Mouse (Mus musculus): ENCODE results near the gene Ptprd. TPM values are rescaled to one million over a fixed set of nuclear protein-coding genes. Genes with fewer than 3 reads are reported as not detected.

The Ptprd gene
- polyA plus RNA-seq, 1 experiment from 2014 or later, result 15.9 TPM

GRCm38 (mm10) chr4:76660146-76660545 lies 1551.6 kb downstream of the Ptprd start:
- no peak for ATAC-seq (ENCODE audit: borderline replicate concordance, extremely low read depth, low FRiP score, low TSS enrichment)
- H3K4me1 ChIP-seq, result no peaks in the 10 kb centered on the region
- H3K27ac ChIP-seq, result no peak overlapping the region
- no peak overlapping the region for H3K4me3 ChIP-seq
- no peaks in the 10 kb centered on the region for H3K9me3 ChIP-seq
- no peak overlapping the region for H3K4me2 ChIP-seq
- H3K27me3 ChIP-seq, result peaks cover 41% of the 10 kb centered on the region
- H3K36me3 ChIP-seq, result no peaks in the 10 kb centered on the region
- WGBS, result 45% methylated on average over 2 of the region's 2 CpGs
- H3K9ac ChIP-seq, result no peak overlapping the region

GRCm38 (mm10) chr4:76656734-76657133 lies 1555.0 kb downstream of the Ptprd start:
- no peak for ATAC-seq (ENCODE audit: borderline replicate concordance, extremely low read depth, low FRiP score, low TSS enrichment)
- Histone ChIP-seq H3K4me2 (no peak overlapping the region), H3K36me3 (no peaks in the 10 kb centered on the region), H3K9ac (no peak overlapping the region), H3K9me3 (no peaks in the 10 kb centered on the region), H3K4me3 (no peak overlapping the region), H3K4me1 (no peaks in the 10 kb centered on the region), H3K27ac (no peak overlapping the region), H3K27me3 (peaks cover 36% of the 10 kb centered on the region)
- 43% methylated on average over 3 of the region's 3 CpGs for WGBS

DNA sequence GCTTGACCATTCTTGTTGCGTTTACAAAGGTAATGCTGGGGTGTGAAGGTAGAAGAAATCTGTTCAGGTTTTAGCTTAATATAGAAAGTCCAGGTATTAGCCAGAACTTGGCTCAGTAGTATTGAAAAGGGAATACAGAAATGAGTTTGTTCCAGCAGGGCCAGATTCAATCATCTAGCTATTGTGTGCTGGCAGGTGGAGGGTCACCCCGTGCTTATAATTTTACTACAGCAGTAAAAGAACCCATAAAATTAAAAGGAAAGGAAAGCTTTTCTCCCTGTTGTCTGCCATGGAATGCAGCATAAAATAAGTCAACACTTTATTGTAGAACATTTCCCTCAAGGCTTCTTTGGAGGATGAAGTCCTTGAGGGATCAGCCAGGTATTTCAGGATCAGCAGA lies 1558.8 kb downstream of the Ptprd start:
- no peaks in the 10 kb centered on the region for H3K36me3 ChIP-seq
- peaks cover 35% of the 10 kb centered on the region for H3K27me3 ChIP-seq
- no peak overlapping the region for H3K4me3 ChIP-seq
- no peak overlapping the region for H3K9ac ChIP-seq
- WGBS, result 83% methylated on average over 2 of the region's 2 CpGs
- H3K9me3 ChIP-seq, result no peaks in the 10 kb centered on the region
- ATAC-seq (ENCODE audit: borderline replicate concordance, extremely low read depth, low FRiP score, low TSS enrichment), result no peak
- H3K4me2 ChIP-seq, result no peak overlapping the region
- no peaks in the 10 kb centered on the region for H3K4me1 ChIP-seq
- H3K27ac ChIP-seq, result no peak overlapping the region

DNA sequence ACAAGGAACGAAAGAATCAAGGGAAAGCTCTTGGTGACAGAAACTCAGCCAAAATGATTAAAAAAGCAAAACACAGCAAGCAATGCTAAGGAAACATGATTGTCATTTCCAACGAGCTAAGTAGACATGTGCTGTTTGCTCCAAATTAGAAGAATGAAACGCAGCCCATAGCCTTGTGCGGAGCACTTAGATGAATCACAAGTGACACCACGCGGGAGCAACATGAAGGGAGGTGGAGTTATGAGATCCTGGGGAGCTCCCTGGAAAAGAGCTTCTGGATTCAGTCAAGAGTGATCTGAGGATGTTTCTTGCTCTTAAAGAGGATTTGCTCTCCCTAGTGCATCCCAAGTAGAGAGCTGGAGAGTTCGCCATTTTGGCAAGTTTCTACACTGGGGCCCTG lies 1590.0 kb downstream of the Ptprd start:
- Histone ChIP-seq H3K27me3 (no peaks in the 10 kb centered on the region), H3K27ac (no peak overlapping the region), H3K4me3 (no peak overlapping the region), H3K9ac (no peak overlapping the region), H3K9me3 (no peaks in the 10 kb centered on the region), H3K4me1 (no peaks in the 10 kb centered on the region), H3K36me3 (no peaks in the 10 kb centered on the region), H3K4me2 (no peak overlapping the region)
- 76% methylated on average over 7 of the region's 7 CpGs for WGBS
- no peak for ATAC-seq (ENCODE audit: borderline replicate concordance, extremely low read depth, low FRiP score, low TSS enrichment)

GRCm38 (mm10) chr4:76616614-76617013 lies 1595.1 kb downstream of the Ptprd start:
- Histone ChIP-seq H3K27ac (no peak overlapping the region), H3K4me3 (no peak overlapping the region), H3K36me3 (no peaks in the 10 kb centered on the region), H3K4me1 (no peaks in the 10 kb centered on the region), H3K27me3 (no peaks in the 10 kb centered on the region), H3K9me3 (no peaks in the 10 kb centered on the region), H3K4me2 (no peak overlapping the region), H3K9ac (no peak overlapping the region)
- no peak for ATAC-seq (ENCODE audit: borderline replicate concordance, extremely low read depth, low FRiP score, low TSS enrichment)
- 83% methylated on average over 6 of the region's 6 CpGs for WGBS

DNA sequence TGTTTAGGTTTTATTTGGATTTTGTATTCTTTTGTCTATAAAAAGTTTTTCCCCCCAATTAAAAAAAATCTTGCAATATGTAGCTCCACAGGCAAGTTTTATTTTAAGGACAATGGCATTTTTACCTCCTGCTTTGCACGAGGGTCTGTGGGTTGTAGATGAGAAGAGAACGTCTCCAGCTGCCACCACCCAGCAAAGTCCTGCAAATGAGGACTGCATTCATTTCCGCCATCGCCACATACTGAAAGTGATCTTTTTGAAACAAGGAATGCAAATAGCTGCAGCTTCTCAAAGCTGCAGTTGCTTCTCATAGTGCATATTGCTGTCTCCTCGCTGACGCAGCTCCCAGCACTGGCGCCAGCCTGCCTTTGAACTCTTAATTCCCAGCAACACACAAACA lies 1603.5 kb downstream of the Ptprd start:
- no peak for ATAC-seq (ENCODE audit: borderline replicate concordance, extremely low read depth, low FRiP score, low TSS enrichment)
- Histone ChIP-seq H3K36me3 (no peaks in the 10 kb centered on the region), H3K27me3 (no peaks in the 10 kb centered on the region), H3K9ac (no peak overlapping the region), H3K9me3 (no peaks in the 10 kb centered on the region), H3K4me2 (no peak overlapping the region), H3K4me1 (no peaks in the 10 kb centered on the region), H3K4me3 (no peak overlapping the region), H3K27ac (no peak overlapping the region)
- 38% methylated on average over 7 of the region's 7 CpGs for WGBS

DNA sequence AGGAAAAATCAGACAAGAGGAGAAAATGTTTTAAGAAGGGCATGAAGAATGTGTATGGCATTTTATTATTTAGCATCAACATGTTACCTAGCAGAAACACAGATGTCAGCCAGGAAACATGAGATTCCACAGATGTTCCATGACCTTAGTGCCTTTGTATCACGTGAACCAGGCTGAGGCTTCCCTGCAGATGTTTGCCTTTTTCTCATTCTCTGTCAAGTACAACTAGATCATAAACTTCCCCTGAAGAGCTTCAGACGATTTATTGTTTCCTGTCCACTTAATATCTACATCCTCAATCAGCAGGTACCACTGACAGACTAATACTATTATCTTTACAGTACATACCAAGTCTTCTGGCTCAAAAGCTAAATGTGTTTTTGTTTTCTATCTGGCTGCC lies 1605.0 kb downstream of the Ptprd start:
- Histone ChIP-seq H3K9me3 (no peaks in the 10 kb centered on the region), H3K27me3 (no peaks in the 10 kb centered on the region), H3K4me3 (no peak overlapping the region), H3K4me2 (no peak overlapping the region), H3K36me3 (no peaks in the 10 kb centered on the region), H3K4me1 (no peaks in the 10 kb centered on the region), H3K9ac (no peak overlapping the region), H3K27ac (no peak overlapping the region)
- no peak for ATAC-seq (ENCODE audit: borderline replicate concordance, extremely low read depth, low FRiP score, low TSS enrichment)
- 34% methylated on average over 2 of the region's 2 CpGs for WGBS

DNA sequence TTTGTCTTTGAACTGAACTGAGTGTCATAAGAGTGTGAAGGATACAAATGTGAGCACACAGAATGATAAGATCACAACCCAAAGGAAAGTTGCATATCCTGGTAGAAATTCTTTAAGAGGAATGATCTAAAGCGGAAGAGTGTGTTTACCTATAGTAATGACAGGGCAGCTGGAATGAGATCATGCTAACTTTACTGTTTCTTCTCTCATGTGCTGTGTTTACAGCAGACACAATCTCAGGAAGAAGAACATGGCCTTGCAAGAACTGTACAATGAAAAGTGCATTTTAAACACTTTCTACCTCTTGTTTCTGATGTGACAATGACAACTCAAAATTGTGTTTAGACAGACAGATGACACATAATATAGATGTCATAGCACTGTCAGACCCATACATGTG lies 1621.0 kb downstream of the Ptprd start:
- 0 out of 2 replicates have a peak, but pooled peaks have one; percentile 23 for ATAC-seq (ENCODE audit: borderline replicate concordance, extremely low read depth, low FRiP score, low TSS enrichment)
- Histone ChIP-seq H3K4me3 (no peak overlapping the region), H3K9ac (no peak overlapping the region), H3K27ac (no peak overlapping the region), H3K4me1 (no peaks in the 10 kb centered on the region), H3K27me3 (no peaks in the 10 kb centered on the region), H3K36me3 (no peaks in the 10 kb centered on the region), H3K4me2 (no peak overlapping the region), H3K9me3 (no peaks in the 10 kb centered on the region)
- WGBS, result 47% methylated on average over 1 of the region's 1 CpGs

GRCm38 (mm10) chr4:76583025-76583424 lies 1628.7 kb downstream of the Ptprd start:
- no peaks in the 10 kb centered on the region for H3K4me1 ChIP-seq
- no peak overlapping the region for H3K27ac ChIP-seq
- no peak for ATAC-seq (ENCODE audit: borderline replicate concordance, extremely low read depth, low FRiP score, low TSS enrichment)
- no peaks in the 10 kb centered on the region for H3K9me3 ChIP-seq
- H3K4me2 ChIP-seq, result no peak overlapping the region
- no peaks in the 10 kb centered on the region for H3K27me3 ChIP-seq
- WGBS, result 81% methylated on average over 3 of the region's 3 CpGs
- H3K4me3 ChIP-seq, result no peak overlapping the region
- no peak overlapping the region for H3K9ac ChIP-seq
- H3K36me3 ChIP-seq, result no peaks in the 10 kb centered on the region

- Histone ChIP-seq H3K36me3 (no peaks in the 10 kb centered on the region), H3K4me2 (no peak overlapping the region), H3K9me3 (no peaks in the 10 kb centered on the region), H3K4me1 (no peaks in the 10 kb centered on the region), H3K27ac (no peak overlapping the region), H3K27me3 (no peaks in the 10 kb centered on the region), H3K9ac (no peak overlapping the region), H3K4me3 (no peak overlapping the region)
- ATAC-seq (ENCODE audit: borderline replicate concordance, extremely low read depth, low FRiP score, low TSS enrichment), result no peak
Observed at GRCm38 (mm10) chr4:76566006-76566405, 1645.8 kb downstream of the Ptprd start.

DNA sequence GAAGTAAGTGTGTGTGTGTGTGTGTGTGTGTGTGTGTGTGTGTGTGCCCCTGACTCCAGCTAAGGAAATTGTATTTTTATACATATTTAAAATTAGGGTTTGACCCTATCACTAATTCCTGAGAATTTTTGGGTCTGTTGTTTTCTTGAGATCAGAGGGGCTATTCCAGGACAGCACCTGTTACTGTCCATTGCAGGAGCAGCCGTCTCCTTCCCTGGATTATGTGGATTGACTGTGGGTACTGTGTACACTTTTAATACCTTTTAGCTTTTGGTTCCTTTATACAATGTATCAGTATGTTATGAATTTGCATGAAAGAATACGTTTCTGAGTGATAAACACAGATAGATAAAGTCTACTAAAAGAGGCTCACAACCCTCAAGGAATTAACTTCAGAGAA lies 1670.0 kb downstream of the Ptprd start:
- no peak for ATAC-seq (ENCODE audit: borderline replicate concordance, extremely low read depth, low FRiP score, low TSS enrichment)
- 70% methylated on average over 2 of the region's 2 CpGs for WGBS
- H3K27me3 ChIP-seq, result no peaks in the 10 kb centered on the region

GRCm38 (mm10) chr4:76532926-76533325 lies 1678.8 kb downstream of the Ptprd start:
- WGBS, result 40% methylated on average over 1 of the region's 1 CpGs
- H3K9me3 ChIP-seq, result peaks cover 3% of the 10 kb centered on the region; the same call in 1 of the 2 replicates
- H3K4me3 ChIP-seq, result no peak overlapping the region
- no peak overlapping the region for H3K4me2 ChIP-seq
- ATAC-seq (ENCODE audit: borderline replicate concordance, extremely low read depth, low FRiP score, low TSS enrichment), result peak; percentile 76; the same call in 1 of the 2 replicates
- no peak overlapping the region for H3K27ac ChIP-seq
- H3K36me3 ChIP-seq, result no peaks in the 10 kb centered on the region
- H3K9ac ChIP-seq, result no peak overlapping the region
- H3K27me3 ChIP-seq, result no peaks in the 10 kb centered on the region
- H3K4me1 ChIP-seq, result no peaks in the 10 kb centered on the region

More for the DNA sequence above, 1670.0 kb downstream of the Ptprd start:
- no peaks in the 10 kb centered on the region for H3K9me3 ChIP-seq
- no peaks in the 10 kb centered on the region for H3K36me3 ChIP-seq
- no peak overlapping the region for H3K4me2 ChIP-seq
- H3K9ac ChIP-seq, result no peak overlapping the region
- H3K4me1 ChIP-seq, result no peaks in the 10 kb centered on the region
- H3K27ac ChIP-seq, result no peak overlapping the region
- H3K4me3 ChIP-seq, result no peak overlapping the region

GRCm38 (mm10) chr4:76525281-76525680 lies 1686.5 kb downstream of the Ptprd start:
- Histone ChIP-seq H3K4me2 (no peak overlapping the region), H3K9me3 (peaks cover 3% of the 10 kb centered on the region; the same call in 1 of the 2 replicates), H3K36me3 (no peaks in the 10 kb centered on the region), H3K4me3 (no peak overlapping the region), H3K4me1 (no peaks in the 10 kb centered on the region), H3K9ac (no peak overlapping the region), H3K27ac (no peak overlapping the region), H3K27me3 (no peaks in the 10 kb centered on the region)
- ATAC-seq (ENCODE audit: borderline replicate concordance, extremely low read depth, low FRiP score, low TSS enrichment), result no peak
- 68% methylated on average over 3 of the region's 3 CpGs for WGBS
